Mouse (Mus musculus): ENCODE data around the gene Klf5. TPM values are rescaled to one million over a fixed set of nuclear protein-coding genes. Genes with fewer than 3 reads are reported as not detected.

Klf5 gene
- total and polyA plus RNA-seq, 3 experiments, result 0.69 to 3.9 TPM; not detected in 1

Other genes with a start within 250 kb of the Klf5 start
- 11.0 and 11.3 TPM in 2 replicates for gene Pibf1, start 199.3 kb upstream of the Klf5 start, total RNA-seq (2012; rRNA removed)
- gene Pibf1, start 199.3 kb upstream of the Klf5 start, polyA plus RNA-seq (2012; ENCODE audit: insufficient read depth in 1 of 2, insufficient read length in 2 of 2, low read depth in 1 of 2, low replicate concordance in 2 of 2, missing spikeins in 1 of 2), result 1 to 10 TPM in 1 of 2 experiments, not detected in 1; 8.4 TPM
- gene Dis3, start 198.9 kb upstream of the Klf5 start, total RNA-seq (2012; rRNA removed), result 42.2 and 43.5 TPM in 2 replicates
- 100 to 1,000 TPM in 1 of 2 experiments, 10 to 100 TPM in 1; 79.6 to 159 TPM for gene Dis3, start 198.9 kb upstream of the Klf5 start, polyA plus RNA-seq (2012; ENCODE audit: insufficient read depth in 1 of 2, insufficient read length in 2 of 2, low read depth in 1 of 2, low replicate concordance in 2 of 2, missing spikeins in 1 of 2)

Measured in MEL (cell line).